Mouse (Mus musculus) forebrain, embryonic 14.5 days (tissue): ENCODE results near the gene Zfp580. TPM values are rescaled to one million over a fixed set of nuclear protein-coding genes. Genes with fewer than 3 reads are reported as not detected.
"Not testable (repeated sequence)": the region's sequence is repeated elsewhere in the genome, so short reads cannot be mapped to it uniquely, and the experiment has no call there.

Experiments
- ATAC-seq: fragments of 200-750 bp; cut with Nextera tagmentation; 2 replicates; pipeline ENCODE4 v1.8.0; 2017; ENCODE audit warnings: mild to moderate bottlenecking, moderate library complexity
- DNase-seq: peaks from one replicate; pipeline ENCODE4 v3.0.0-alpha.2; 2015; ENCODE audit warnings: low spot score
- H3K27ac ChIP-seq: fragments of 300-500 bp; sonication (generic); 2 replicates; pipeline ENCODE4 v1.5.1; 2014; ENCODE audit warnings: low read depth, mild to moderate bottlenecking, control low read depth, low read length, moderate library complexity
- H3K27me3 ChIP-seq: fragments of 300-500 bp; sonication (generic); replicated peaks from 2 replicates; pipeline ENCODE4 v1.6.1; 2014; ENCODE audit warnings: low read length, control low read depth, mixed read lengths; ENCODE audit not compliant: control insufficient read depth, insufficient read depth
- H3K36me3 ChIP-seq: fragments of 300-500 bp; sonication (generic); 2 replicates; pipeline ENCODE4 v1.6.1; 2014; ENCODE audit warnings: low read length, control low read depth; ENCODE audit not compliant: control insufficient read depth, insufficient read depth
- H3K4me1 ChIP-seq: fragments of 300-500 bp; sonication (generic); 2 replicates; pipeline ENCODE4 v1.6.1; 2014; ENCODE audit warnings: antibody characterized with exemption, low read length, control low read depth; ENCODE audit not compliant: control insufficient read depth, insufficient read depth
- H3K4me2 ChIP-seq: fragments of 300-500 bp; sonication (generic); 2 replicates; pipeline ENCODE4 v1.6.1; 2014; ENCODE audit warnings: mild to moderate bottlenecking, control low read depth, low read length
- H3K4me3 ChIP-seq: fragments of 300-500 bp; sonication (generic); 2 replicates; pipeline ENCODE4 v1.5.1; 2014; ENCODE audit warnings: low read depth, low read length, control low read depth
- H3K9ac ChIP-seq: fragments of 300-500 bp; sonication (generic); 2 replicates; pipeline ENCODE4 v1.6.1; 2014; ENCODE audit warnings: mild to moderate bottlenecking, low read length, control low read depth, moderate library complexity
- H3K9me3 ChIP-seq: fragments of 300-500 bp; sonication (generic); replicated peaks from 2 replicates; pipeline ENCODE4 v1.6.1; 2016; ENCODE audit warnings: low read length, control low read depth, mixed read lengths; ENCODE audit not compliant: control insufficient read depth
- WGBS: fragments of 180-500 bp; shearing (Covaris S2); extraction: QIAGEN DNeasy Blood & Tissue Kit; methylation state at CpG from one replicate; pipeline ENCODE4 v1.1.7; 2014; 5-methylcytosine and 5-hydroxymethylcytosine counted together
- polyA plus RNA-seq: library from polyadenylated mRNA; unstranded; fragments of >200 nt; fragmentation: Nextera tagmentation; extraction: Ambion mirVana; gene quantifications from 2 replicates; pipeline ENCODE4 v1.2.1, GENCODE M21; 2014

Gene Zfp580
- polyA plus RNA-seq, 1 experiment from 2014 or later: 54.5 TPM

- DNase-seq: no peak
- Histone ChIP-seq H3K27ac (no peak overlapping the region), H3K9ac (no peak overlapping the region), H3K4me2 (no peak overlapping the region), H3K36me3 (peaks cover 12% of the 10 kb centered on the region), H3K27me3 (no peaks in the 10 kb centered on the region), H3K4me1 (peaks cover 13% of the 10 kb centered on the region), H3K9me3 (no peaks in the 10 kb centered on the region), H3K4me3 (no peak overlapping the region)
- 98% methylated on average over 2 of the region's 2 CpGs for WGBS
- ATAC-seq: no peak
Observed at GRCm38 (mm10) chr7:5016920-5017319, 34.4 kb upstream of the Zfp580 start.

DNA sequence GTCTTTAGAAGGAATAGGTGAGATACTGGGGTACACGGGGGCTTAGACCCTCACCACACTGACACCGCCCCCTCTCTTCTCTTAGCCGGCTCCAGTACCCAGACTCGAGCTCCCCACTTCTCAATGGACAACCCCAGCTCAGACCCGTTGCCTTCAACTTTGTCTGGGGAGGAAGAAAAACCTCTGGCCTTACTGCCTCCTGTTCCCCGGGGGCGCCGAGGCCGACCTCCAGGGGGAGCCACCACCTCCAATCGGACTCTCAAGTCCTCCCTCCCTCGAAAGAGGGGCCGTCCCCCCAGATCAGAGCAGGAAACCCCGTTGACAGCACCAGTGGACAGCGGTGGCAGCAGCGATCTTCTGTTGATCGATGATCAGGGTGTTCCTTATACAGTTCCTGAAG is 34.0 kb upstream of the Zfp580 start:
- no peak overlapping the region for H3K9ac ChIP-seq
- H3K9me3 ChIP-seq: no peaks in the 10 kb centered on the region
- no peak for DNase-seq
- H3K27me3 ChIP-seq: no peaks in the 10 kb centered on the region
- no peak overlapping the region for H3K4me3 ChIP-seq
- H3K27ac ChIP-seq: no peak overlapping the region
- ATAC-seq: no peak
- WGBS: 94% methylated on average over 16 of the region's 16 CpGs
- peaks cover 13% of the 10 kb centered on the region for H3K4me1 ChIP-seq
- peaks cover 12% of the 10 kb centered on the region for H3K36me3 ChIP-seq
- H3K4me2 ChIP-seq: no peak overlapping the region

GRCm38 (mm10) chr7:5017931-5018330 is 33.4 kb upstream of the Zfp580 start:
- no peak overlapping the region for H3K27ac ChIP-seq
- H3K9ac ChIP-seq: no peak overlapping the region
- no peak for DNase-seq
- H3K4me2 ChIP-seq: no peak overlapping the region
- 95% methylated on average over 21 of the region's 21 CpGs for WGBS
- H3K4me1 ChIP-seq: peaks cover 13% of the 10 kb centered on the region
- H3K36me3 ChIP-seq: peaks cover 13% of the 10 kb centered on the region; the same call in 1 of the 2 replicates
- H3K9me3 ChIP-seq: no peaks in the 10 kb centered on the region
- no peak overlapping the region for H3K4me3 ChIP-seq
- no peak for ATAC-seq
- no peaks in the 10 kb centered on the region for H3K27me3 ChIP-seq

GRCm38 (mm10) chr7:5019576-5019975 is 31.8 kb upstream of the Zfp580 start:
- not testable (repeated sequence) for DNase-seq, H3K9me3 ChIP-seq, ATAC-seq, H3K27me3 ChIP-seq
- peaks cover 13% of the 10 kb centered on the region for H3K4me1 ChIP-seq
- peak overlapping the region; percentile 85 for H3K4me3 ChIP-seq
- H3K27ac ChIP-seq: peak overlapping the region; percentile 91
- 26% methylated on average over 8 of the region's 8 CpGs for WGBS
- H3K36me3 ChIP-seq: peaks cover 27% of the 10 kb centered on the region
- H3K4me2 ChIP-seq: peak overlapping the region; percentile 84
- peak overlapping the region; percentile 25; the same call in 1 of the 2 replicates for H3K9ac ChIP-seq

DNA sequence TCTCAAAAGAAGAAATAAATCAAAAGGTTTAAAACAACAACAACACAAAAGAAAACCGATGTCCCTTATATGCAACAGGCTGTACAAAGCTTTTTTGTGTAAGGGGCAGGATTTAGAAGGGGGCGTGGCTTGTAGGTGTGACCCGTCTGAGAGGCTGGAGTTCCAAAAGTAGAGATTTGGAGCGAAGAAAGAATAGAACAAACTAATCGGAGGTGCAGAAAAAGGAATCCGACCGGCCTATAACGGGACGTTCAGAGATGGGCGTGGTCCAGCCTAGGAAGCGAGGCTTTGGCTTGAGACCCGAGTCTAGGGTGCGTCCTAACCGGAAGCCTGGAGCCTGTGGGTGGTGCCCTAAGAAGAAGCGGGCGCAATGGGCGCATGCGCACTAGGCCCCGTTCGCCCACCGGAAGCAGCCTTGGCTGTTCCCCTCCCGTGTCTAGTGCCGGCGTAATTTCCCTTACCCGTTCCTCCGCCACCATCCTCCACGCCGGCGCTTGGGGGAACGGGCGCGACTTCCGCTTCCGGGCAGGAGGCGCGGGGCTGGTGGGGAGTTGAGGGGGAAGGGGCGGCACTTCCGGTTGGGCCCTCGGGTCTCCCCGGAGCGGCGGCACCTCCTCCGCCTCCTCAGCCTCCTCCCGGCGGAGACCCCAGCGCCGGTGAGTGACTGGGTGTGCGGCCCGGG is 31.2 kb upstream of the Zfp580 start, which contains the start of the genes Zfp865 and Ccdc106:
Gene Zfp865, plus strand, starts transcription at position 377 of the 682 bp plus-strand sequence.
Gene Ccdc106, plus strand, starts transcription at position 554 of the 682 bp plus-strand sequence.
- ATAC-seq (peak; percentile 92), DNase-seq (peak; percentile 99)
- H3K27me3 ChIP-seq: no peaks in the 10 kb centered on the region
- H3K9me3 ChIP-seq: no peaks in the 10 kb centered on the region
- H3K9ac ChIP-seq: peak within 1 kb of the TSS; percentile 94
- H3K36me3 ChIP-seq: peaks cover 28% of the 10 kb centered on the region
- H3K27ac ChIP-seq: peak within 1 kb of the TSS; percentile 91
- peak within 1 kb of the TSS; percentile 84 for H3K4me2 ChIP-seq
- peak within 1 kb of the TSS; percentile 85 for H3K4me3 ChIP-seq
- WGBS: under 1% methylated on average over 46 of the region's 49 CpGs
- H3K4me1 ChIP-seq: peaks cover 13% of the 10 kb centered on the region

DNA sequence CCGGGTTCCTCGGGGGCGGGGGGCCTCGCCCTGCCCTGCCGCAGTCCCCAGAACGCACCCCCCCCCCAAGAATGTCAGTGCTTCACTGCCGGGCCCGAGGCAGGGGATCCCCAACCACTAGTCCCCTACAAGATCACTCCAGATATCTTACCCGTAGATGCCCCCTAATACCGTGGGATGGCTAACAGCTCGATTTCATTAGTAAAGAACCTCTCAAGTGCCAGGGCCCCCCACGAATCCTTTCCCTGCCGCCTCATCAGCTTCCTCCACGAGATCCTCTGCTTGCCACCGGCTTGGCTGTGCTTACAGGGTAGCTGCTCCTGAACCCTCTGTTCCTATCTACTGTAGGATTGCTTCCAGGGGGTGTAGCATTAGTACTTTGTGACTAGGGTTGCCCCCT is 30.7 kb upstream of the Zfp580 start:
- 2% methylated on average over 9 of the region's 15 CpGs for WGBS
- no peak; the same call in 1 of the 2 replicates for ATAC-seq

GRCm38 (mm10) chr7:5021197-5021596 is 30.1 kb upstream of the Zfp580 start:
- WGBS: 47% methylated on average over 5 of the region's 5 CpGs
- peak overlapping the region; percentile 91; the same call in 1 of the 2 replicates for H3K27ac ChIP-seq

More for the DNA sequence above, 30.7 kb upstream of the Zfp580 start:
- Histone ChIP-seq H3K27me3 (no peaks in the 10 kb centered on the region), H3K27ac (peak overlapping the region; percentile 91), H3K4me2 (peak overlapping the region; percentile 84), H3K9ac (peak overlapping the region; percentile 94), H3K4me1 (peaks cover 13% of the 10 kb centered on the region), H3K36me3 (peaks cover 28% of the 10 kb centered on the region), H3K4me3 (peak overlapping the region; percentile 85), H3K9me3 (no peaks in the 10 kb centered on the region)
- DNase-seq: peak; percentile 15

DNA sequence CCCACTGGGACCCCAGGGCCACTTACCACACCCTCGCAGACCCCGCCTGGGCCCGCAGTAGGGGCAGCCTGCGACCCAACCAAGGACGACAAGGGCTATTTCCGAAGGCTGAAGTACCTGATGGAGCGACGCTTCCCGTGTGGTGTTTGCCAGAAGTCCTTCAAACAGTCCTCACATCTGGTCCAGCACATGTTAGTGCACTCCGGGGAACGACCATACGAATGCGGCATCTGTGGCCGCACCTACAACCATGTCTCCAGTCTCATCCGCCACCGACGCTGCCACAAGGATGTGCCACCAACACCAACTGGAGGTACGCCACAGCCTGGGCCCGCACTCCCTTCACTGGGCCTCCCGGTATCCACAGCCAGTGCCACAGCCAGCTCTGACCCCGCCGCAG is 21.8 kb upstream of the Zfp580 start:
- Histone ChIP-seq H3K4me2 (no peak overlapping the region), H3K4me1 (no peaks in the 10 kb centered on the region), H3K4me3 (no peak overlapping the region), H3K36me3 (peaks cover 71% of the 10 kb centered on the region), H3K27ac (no peak overlapping the region), H3K9me3 (peaks cover 21% of the 10 kb centered on the region), H3K9ac (no peak overlapping the region), H3K27me3 (no peaks in the 10 kb centered on the region)
- WGBS: 97% methylated on average over 22 of the region's 22 CpGs
- no peak for ATAC-seq
- DNase-seq: no peak

More at GRCm38 (mm10) chr7:5021197-5021596, 30.1 kb upstream of the Zfp580 start:
- DNase-seq (no peak), ATAC-seq (no peak)
- Histone ChIP-seq H3K4me1 (peaks cover 10% of the 10 kb centered on the region), H3K4me2 (peak overlapping the region; percentile 84), H3K27me3 (no peaks in the 10 kb centered on the region), H3K36me3 (peaks cover 28% of the 10 kb centered on the region), H3K9ac (peak overlapping the region; percentile 94), H3K4me3 (peak overlapping the region; percentile 85), H3K9me3 (no peaks in the 10 kb centered on the region)

DNA sequence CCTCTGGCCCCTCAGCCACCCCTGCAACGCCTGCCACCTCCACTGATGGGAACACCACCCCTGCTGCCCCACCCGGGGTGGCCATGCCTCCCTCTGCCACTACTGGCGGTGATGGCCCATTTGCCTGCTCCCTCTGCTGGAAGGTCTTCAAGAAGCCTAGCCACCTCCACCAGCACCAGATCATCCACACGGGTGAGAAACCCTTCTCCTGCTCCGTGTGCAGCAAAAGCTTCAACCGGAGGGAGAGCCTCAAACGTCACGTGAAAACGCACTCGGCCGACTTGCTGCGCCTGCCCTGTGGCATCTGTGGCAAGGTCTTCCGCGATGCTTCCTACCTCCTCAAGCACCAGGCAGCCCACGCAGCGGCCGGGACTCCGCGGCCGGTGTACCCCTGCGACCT is 21.4 kb upstream of the Zfp580 start:
- DNase-seq (no peak), ATAC-seq (no peak)
- no peak overlapping the region for H3K27ac ChIP-seq
- H3K4me3 ChIP-seq: no peak overlapping the region
- H3K4me1 ChIP-seq: no peaks in the 10 kb centered on the region
- H3K4me2 ChIP-seq: no peak overlapping the region
- no peaks in the 10 kb centered on the region for H3K27me3 ChIP-seq
- peaks cover 72% of the 10 kb centered on the region for H3K36me3 ChIP-seq
- H3K9ac ChIP-seq: no peak overlapping the region
- 96% methylated on average over 21 of the region's 21 CpGs for WGBS
- H3K9me3 ChIP-seq: peaks cover 21% of the 10 kb centered on the region
